Mouse (Mus musculus) thymus, adult 2 months (tissue): ENCODE data around the gene Snta1.

ENCODE experiments used
- CTCF ChIP-seq: fragments of 200-500 bp; IDR thresholded peaks from 2 replicates; pipeline ENCODE4 v1.5.1; 2012; ENCODE audit warnings: mild to moderate bottlenecking, control low read depth, low read length, moderate library complexity, borderline replicate concordance; ENCODE audit not compliant: control insufficient read depth, poor library complexity, insufficient read depth; ENCODE audit errors: extremely low read depth
- POLR2A ChIP-seq: fragments of 200-500 bp; IDR thresholded peaks from 2 replicates; pipeline ENCODE4 v1.6.1; 2012; ENCODE audit warnings: mild to moderate bottlenecking, low read length, control low read depth, moderate library complexity; ENCODE audit not compliant: control insufficient read depth, poor library complexity, insufficient read depth; ENCODE audit errors: extremely low read depth

GRCm38 (mm10) chr2:154454605-154455004, 46.7 kb upstream of the Snta1 start:
- TF ChIP-seq POLR2A (no peak), CTCF (no peak)
